Mouse (Mus musculus) thymus, postnatal 14 days (tissue): Measurements from ENCODE around the gene Commd4.
"Not testable (repeated sequence)": the region's sequence is repeated elsewhere in the genome, so short reads cannot be mapped to it uniquely, and the experiment has no call there.

Source experiments
- DNase-seq: peaks from one replicate; pipeline ENCODE4 v3.0.0; 2021

Commd4 gene

GRCm38 (mm10) chr9:57158013-57158470 lies at the start of gene Commd4:
TSS of gene Commd4 (minus strand) at chr9:57158331.
- DNase-seq = peak; percentile 88

GRCm38 (mm10) chr9:57206896-57207295 lies 48.8 kb upstream of the Commd4 start:
- DNase-seq = no peak

GRCm38 (mm10) chr9:57203571-57203970 lies 45.4 kb upstream of the Commd4 start:
- not testable (repeated sequence) for DNase-seq

- DNase-seq = no peak
Observed at GRCm38 (mm10) chr9:57202981-57203380, 44.9 kb upstream of the Commd4 start.

GRCm38 (mm10) chr9:57197414-57197813 lies 39.3 kb upstream of the Commd4 start:
- DNase-seq = no peak

GRCm38 (mm10) chr9:57196708-57197107 lies 38.6 kb upstream of the Commd4 start:
- no peak for DNase-seq

GRCm38 (mm10) chr9:57168411-57168810 lies 10.3 kb upstream of the Commd4 start:
- DNase-seq = no peak

GRCm38 (mm10) chr9:57166173-57166572 lies 8.0 kb upstream of the Commd4 start:
- no peak for DNase-seq

GRCm38 (mm10) chr9:57163137-57163536 lies 5.0 kb upstream of the Commd4 start:
- no peak for DNase-seq

- DNase-seq = no peak
Observed at GRCm38 (mm10) chr9:57162496-57162895, 4.4 kb upstream of the Commd4 start.

- no peak for DNase-seq
Observed at GRCm38 (mm10) chr9:57158506-57158905, 375 bp upstream of the Commd4 start.

GRCm38 (mm10) chr9:57157499-57157898 lies 632 bp downstream of the Commd4 start:
- peak; percentile 43 for DNase-seq

GRCm38 (mm10) chr9:57156823-57157222 lies 1.3 kb downstream of the Commd4 start:
- DNase-seq = no peak

GRCm38 (mm10) chr9:57156383-57156782 lies 1.7 kb downstream of the Commd4 start:
- DNase-seq = no peak

- peak; percentile 30 for DNase-seq
Observed at GRCm38 (mm10) chr9:57152331-57152730, 5.8 kb downstream of the Commd4 start.

- DNase-seq = no peak
Observed at GRCm38 (mm10) chr9:57150192-57150591, 7.9 kb downstream of the Commd4 start.

- peak; percentile 22 for DNase-seq
Observed at GRCm38 (mm10) chr9:57149021-57149420, 9.1 kb downstream of the Commd4 start.

- DNase-seq = peak; percentile 80
Observed at GRCm38 (mm10) chr9:57148144-57148878, 9.8 kb downstream of the Commd4 start, which contains the start of gene Neil1. TSS of gene Neil1 (minus strand) at chr9:57148305.

- DNase-seq = peak; percentile 30
Observed at GRCm38 (mm10) chr9:57147205-57148143, 10.7 kb downstream of the Commd4 start.

- DNase-seq = no peak
Observed at GRCm38 (mm10) chr9:57146451-57147066, 11.6 kb downstream of the Commd4 start.

- DNase-seq = no peak
Observed at GRCm38 (mm10) chr9:57144830-57145229, 13.3 kb downstream of the Commd4 start.

GRCm38 (mm10) chr9:57143212-57143611 lies 14.9 kb downstream of the Commd4 start:
- no peak for DNase-seq
